Mouse (Mus musculus) G1E (cell line): ENCODE results near the gene Ier3. TPM values are rescaled to one million over a fixed set of nuclear protein-coding genes. Genes with fewer than 3 reads are reported as not detected.
"Not testable (repeated sequence)": the region's sequence is repeated elsewhere in the genome, so short reads cannot be mapped to it uniquely, and the experiment has no call there.

ENCODE experiments used
- ATAC-seq: 2 replicates; pipeline ENCODE4 v1.8.0; 2016; ENCODE audit warnings: mild to moderate bottlenecking; ENCODE audit not compliant: insufficient number of reproducible peaks, poor library complexity, low FRiP score, severe bottlenecking; ENCODE audit errors: extremely low read depth
- DNase-seq: peaks from one replicate; pipeline ENCODE4 v3.0.0; 2012; ENCODE audit warnings: low spot score
- H3K27me3 ChIP-seq: 2 replicates; pipeline ENCODE4 v1.6.1; 2012; ENCODE audit warnings: mild to moderate bottlenecking, low read length, inconsistent platforms; ENCODE audit not compliant: insufficient read depth
- H3K36me3 ChIP-seq: replicated peaks from 2 replicates; pipeline ENCODE3; 2012; ENCODE audit warnings: mild to moderate bottlenecking, inconsistent platforms
- H3K4me1 ChIP-seq: 2 replicates; pipeline ENCODE4 v1.6.1; 2012; ENCODE audit warnings: low read depth, low read length, inconsistent platforms, mixed read lengths; ENCODE audit not compliant: insufficient read depth
- H3K4me3 ChIP-seq: 2 replicates; pipeline ENCODE4 v1.5.1; 2012; ENCODE audit warnings: low read depth, mild to moderate bottlenecking, inconsistent platforms, low read length, moderate library complexity, mixed read lengths
- H3K9me3 ChIP-seq: replicated peaks from 2 replicates; pipeline ENCODE4 v1.6.1; 2012; ENCODE audit warnings: inconsistent platforms
- CTCF ChIP-seq: IDR thresholded peaks from 2 replicates; pipeline ENCODE4 v1.5.1; 2012; ENCODE audit warnings: low read depth, low read length, inconsistent platforms, mixed read lengths
- GATA1 ChIP-seq: IDR thresholded peaks from 2 replicates; pipeline ENCODE4 v1.6.1; 2012; ENCODE audit warnings: borderline replicate concordance, low read length, inconsistent platforms, mixed read lengths
- GATA2 ChIP-seq: IDR thresholded peaks from 2 replicates; pipeline ENCODE4 v1.6.1; 2012; ENCODE audit warnings: low read depth, low read length, inconsistent platforms, borderline replicate concordance
- POLR2AphosphoS5 ChIP-seq: IDR thresholded peaks from 2 replicates; pipeline ENCODE4 v1.6.1; 2012; ENCODE audit warnings: low read depth, low read length, inconsistent platforms; ENCODE audit not compliant: insufficient replicate concordance
- TAL1 ChIP-seq: conservative IDR thresholded peaks from 2 replicates; pipeline ENCODE4 v1.6.1; 2012; ENCODE audit warnings: low read depth, low read length, inconsistent platforms, mixed read lengths
- polyA plus RNA-seq: library from polyadenylated mRNA; stranded (reverse); fragments of >175 nt; gene quantifications from 2 replicates; pipeline ENCODE4 v1.2.3, GENCODE M21; 2012
- total RNA-seq, 2 experiments: library from RNA; stranded (forward) in 1 of 2; stranded (reverse) in 1 of 2; fragments of 200-1000 nt in 1 of 2; fragments of >200 nt in 1 of 2; fragmentation: Nextera tagmentation in 1 of 2; gene quantifications; 2 replicates each; pipeline ENCODE4 v1.2.3; 2014 to 2017

The Ier3 gene
- total and polyA plus RNA-seq, 3 experiments = 21.4 to 49.5 (median 39.8) TPM

DNA sequence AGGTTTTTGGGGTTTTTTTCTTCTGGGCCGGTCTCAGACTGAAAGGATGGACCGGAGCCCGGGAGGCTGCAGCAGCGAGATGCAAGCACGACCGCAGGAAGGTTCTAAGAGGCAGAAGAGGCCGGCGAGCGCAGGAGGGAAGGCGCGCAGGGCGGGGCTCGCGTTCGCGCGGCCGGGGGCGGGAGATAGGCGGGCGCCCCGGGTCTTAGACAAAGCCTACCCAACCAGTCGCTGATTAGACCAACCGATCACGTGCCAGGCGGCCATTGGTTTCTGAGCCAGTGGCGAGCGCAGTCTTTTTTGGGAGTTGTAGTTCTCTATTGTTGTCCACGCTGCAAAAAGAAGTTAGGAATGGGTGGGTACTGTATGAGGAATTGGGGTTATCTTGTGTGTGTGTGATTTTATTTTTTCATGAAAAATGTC, 16.6 kb downstream of the Ier3 start, which contains the start of gene Tubb5:
TSS of gene Tubb5 (minus strand) at position 185 of the 423 bp plus-strand sequence.
- H3K9me3 ChIP-seq = no peaks in the 10 kb centered on the region

DNA sequence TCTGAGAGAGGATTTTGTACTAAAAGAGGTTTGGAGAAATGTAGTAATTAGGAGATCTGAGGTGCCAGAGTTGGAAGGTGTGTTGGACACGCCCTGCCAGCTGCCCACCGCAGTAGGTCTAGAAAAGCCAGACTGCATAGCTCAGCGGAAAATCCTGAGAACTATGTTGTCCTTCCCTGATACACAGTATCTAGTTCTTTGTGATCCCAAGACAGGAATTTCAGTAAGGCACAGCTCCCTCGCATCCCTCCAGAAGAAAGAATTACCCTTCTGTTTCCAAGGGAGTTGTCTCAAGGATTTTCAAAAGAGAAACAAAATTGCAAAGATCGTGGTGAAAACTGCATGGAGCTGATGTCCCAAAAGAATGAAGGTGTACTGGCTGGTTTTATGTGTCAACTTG, 17.1 kb downstream of the Ier3 start:
- DNase-seq (no peak), ATAC-seq (no peak)
- peaks cover 51% of the 10 kb centered on the region for H3K4me1 ChIP-seq

More for the DNA sequence above, 16.6 kb downstream of the Ier3 start, which contains the start of gene Tubb5:
- no peak for TF ChIP-seq POLR2AphosphoS5
- TF ChIP-seq TAL1 = no peak
- TF ChIP-seq GATA2 = no peak
- no peak for TF ChIP-seq CTCF
- TF ChIP-seq GATA1 = no peak
- no peaks in the 10 kb centered on the region for H3K27me3 ChIP-seq
- DNase-seq = peak; percentile 87
- H3K4me1 ChIP-seq = peaks cover 49% of the 10 kb centered on the region
- H3K36me3 ChIP-seq = peaks cover 41% of the 10 kb centered on the region
- peak within 1 kb of the TSS; percentile 73 for H3K4me3 ChIP-seq
- peak; percentile 36 for ATAC-seq

DNA sequence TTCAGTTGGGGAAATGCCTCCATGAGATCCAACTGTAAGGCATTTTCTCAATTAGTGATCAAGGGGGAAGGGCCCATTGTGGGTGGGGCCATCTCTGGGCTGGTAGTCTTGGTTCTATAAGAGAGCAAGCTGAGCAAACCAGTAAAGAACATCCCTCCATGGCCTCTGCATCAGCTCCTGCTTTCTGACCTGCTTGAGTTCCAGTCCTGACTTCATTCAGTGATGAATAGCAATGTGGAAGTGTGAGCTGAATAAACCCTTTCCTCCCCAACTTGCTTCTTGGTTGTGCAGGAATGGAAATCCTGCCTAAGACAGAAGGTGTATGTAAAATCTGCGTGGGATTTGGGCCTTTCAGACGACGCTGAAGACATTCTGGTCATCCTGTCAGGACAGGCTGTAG, 17.5 kb downstream of the Ier3 start:
- peaks cover 37% of the 10 kb centered on the region for H3K36me3 ChIP-seq
- not testable (repeated sequence) for H3K9me3 ChIP-seq, H3K27me3 ChIP-seq, ATAC-seq, DNase-seq
- peak overlapping the region; percentile 73 for H3K4me3 ChIP-seq
- peaks cover 48% of the 10 kb centered on the region for H3K4me1 ChIP-seq

More for the DNA sequence above, 17.1 kb downstream of the Ier3 start:
- peaks cover 39% of the 10 kb centered on the region for H3K36me3 ChIP-seq
- H3K27me3 ChIP-seq = no peaks in the 10 kb centered on the region
- peak overlapping the region; percentile 73 for H3K4me3 ChIP-seq
- H3K9me3 ChIP-seq = no peaks in the 10 kb centered on the region
- no peak for TF ChIP-seq POLR2AphosphoS5
- TF ChIP-seq GATA2 = no peak
- no peak for TF ChIP-seq TAL1
- no peak for TF ChIP-seq GATA1
- no peak for TF ChIP-seq CTCF

DNA sequence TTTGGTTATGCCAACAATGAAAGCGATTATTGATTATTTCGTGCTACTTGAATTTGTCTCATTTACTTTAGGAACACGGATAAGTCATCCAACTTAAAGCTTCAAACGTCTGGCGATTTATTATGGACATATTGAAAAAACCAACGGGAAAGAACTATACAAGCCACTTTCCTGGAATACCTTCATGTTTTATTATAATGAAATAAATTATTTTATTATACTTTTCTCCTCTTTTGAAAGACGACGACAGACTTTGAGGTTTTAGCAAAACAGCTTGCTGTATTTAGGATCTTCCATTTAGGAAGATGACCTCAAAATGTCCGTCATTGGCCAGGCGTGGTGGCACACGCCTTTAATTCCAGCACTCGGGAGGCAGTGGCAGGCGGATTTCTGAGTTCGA, 19.1 kb downstream of the Ier3 start:
- Histone ChIP-seq H3K9me3 (no peaks in the 10 kb centered on the region), H3K4me3 (peak overlapping the region; percentile 73; the same call in 1 of the 2 replicates), H3K36me3 (peaks cover 35% of the 10 kb centered on the region), H3K4me1 (peaks cover 35% of the 10 kb centered on the region), H3K27me3 (no peaks in the 10 kb centered on the region)
- no peak for ATAC-seq
- DNase-seq = no peak
- no peak for TF ChIP-seq GATA1
- no peak for TF ChIP-seq CTCF
- no peak for TF ChIP-seq GATA2
- no peak for TF ChIP-seq POLR2AphosphoS5
- no peak for TF ChIP-seq TAL1

DNA sequence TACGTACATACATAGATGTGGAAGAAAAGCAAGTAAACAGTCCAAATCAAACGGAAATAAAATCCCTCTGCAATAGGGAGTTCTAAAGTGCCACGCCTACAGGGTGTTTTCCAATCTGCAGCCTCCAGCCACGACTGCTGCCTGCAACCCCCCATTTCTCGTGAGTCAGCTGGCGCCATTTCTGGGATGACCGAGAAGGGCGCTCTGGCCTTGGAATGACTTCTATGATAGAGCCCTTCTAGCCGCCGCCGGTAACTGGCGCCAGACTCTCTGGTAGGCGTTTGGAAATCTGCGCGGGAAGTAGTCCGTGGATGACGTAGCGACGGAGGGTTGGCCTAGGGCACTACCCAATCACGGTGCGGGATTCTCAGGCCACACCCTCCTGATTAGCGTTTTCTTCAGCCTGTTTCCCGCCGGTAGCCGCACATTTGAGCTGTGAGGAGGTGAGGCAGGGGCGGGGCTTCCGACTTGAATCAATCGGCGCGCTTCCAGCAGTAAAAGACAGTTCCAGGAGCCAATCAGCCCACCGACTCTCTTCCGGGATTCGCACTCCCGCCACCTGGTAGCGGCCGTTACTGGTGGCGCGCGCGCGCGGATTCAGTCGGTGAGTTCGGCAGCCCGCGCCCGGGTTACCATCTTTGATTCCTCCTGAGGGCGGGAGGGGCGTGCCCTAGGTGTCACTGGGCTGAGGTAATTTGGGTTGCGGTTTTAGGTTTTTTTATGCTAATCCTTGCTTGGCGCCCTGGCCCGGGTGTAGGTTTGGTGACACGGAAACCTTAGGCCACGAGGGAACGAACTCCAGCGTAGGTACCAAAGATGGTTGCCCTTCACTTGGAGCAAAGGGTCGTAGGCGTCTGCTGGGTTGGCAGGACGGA, 19.8 kb downstream of the Ier3 start, which contains the start of gene Mdc1:
TSS of gene Mdc1 (plus strand) at position 440 of the 875 bp plus-strand sequence.
- Histone ChIP-seq H3K27me3 (no peaks in the 10 kb centered on the region), H3K9me3 (no peaks in the 10 kb centered on the region), H3K36me3 (peaks cover 35% of the 10 kb centered on the region), H3K4me1 (peaks cover 28% of the 10 kb centered on the region), H3K4me3 (peak within 1 kb of the TSS; percentile 73)
- TF ChIP-seq TAL1 (no peak; the same call in 1 of the 2 replicates), GATA1 (no peak), CTCF (no peak), GATA2 (no peak), POLR2AphosphoS5 (no peak)
- ATAC-seq (peak; percentile 80), DNase-seq (peak; percentile 88)

DNA sequence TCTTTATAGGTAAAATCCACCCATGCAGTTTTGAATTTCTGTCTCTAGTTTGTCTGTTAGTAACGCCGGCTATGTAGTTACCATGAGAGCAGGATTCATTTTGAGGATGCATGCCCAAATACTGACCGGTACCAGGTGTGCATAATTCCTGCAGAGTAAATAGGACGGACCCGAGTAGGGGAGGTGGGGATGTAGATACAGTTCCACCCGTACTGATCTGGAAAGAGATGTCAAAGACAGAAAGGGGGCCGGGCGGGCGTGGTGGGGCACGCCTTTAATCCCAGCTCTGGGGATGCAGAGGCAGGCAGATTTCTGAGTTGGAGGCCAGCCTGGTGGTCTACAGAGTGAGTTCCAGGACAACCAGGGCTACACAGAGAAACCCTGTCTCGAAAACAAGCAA, 20.5 kb downstream of the Ier3 start:
- no peaks in the 10 kb centered on the region for H3K9me3 ChIP-seq
- ATAC-seq (no peak), DNase-seq (no peak)
- TF ChIP-seq POLR2AphosphoS5 (no peak), CTCF (no peak), GATA2 (no peak), GATA1 (no peak), TAL1 (no peak)
- H3K4me3 ChIP-seq = peak overlapping the region; percentile 73
- no peaks in the 10 kb centered on the region for H3K27me3 ChIP-seq
- peaks cover 29% of the 10 kb centered on the region for H3K4me1 ChIP-seq
- H3K36me3 ChIP-seq = peaks cover 30% of the 10 kb centered on the region
